Mouse (Mus musculus) ES-E14 (cell line): ENCODE data around the gene Hnrnpdl.

ENCODE experiments used
- CHD2 ChIP-seq: IDR thresholded peaks from 2 replicates; pipeline ENCODE4 v1.6.1; 2014; ENCODE audit warnings: mild to moderate bottlenecking, low read depth, low read length, inconsistent platforms
- HCFC1 ChIP-seq: IDR thresholded peaks from 2 replicates; pipeline ENCODE4 v1.6.1; 2012; ENCODE audit warnings: low read length, inconsistent platforms, borderline replicate concordance; ENCODE audit not compliant: insufficient read depth
- ZC3H11A ChIP-seq: IDR thresholded peaks from 2 replicates; pipeline ENCODE4 v1.6.1; 2012; ENCODE audit warnings: low read depth, mild to moderate bottlenecking, inconsistent platforms, low read length, borderline replicate concordance
- ZNF384 ChIP-seq: IDR thresholded peaks from 2 replicates; pipeline ENCODE4 v1.6.1; 2012; ENCODE audit warnings: low read depth, low read length, inconsistent platforms

- TF ChIP-seq HCFC1 (no peak), ZC3H11A (no peak), CHD2 (no peak), ZNF384 (no peak)
These were observed 7.7 kb upstream of the Hnrnpdl start for GRCm38 (mm10) chr5:100047143-100047640.
